8 mouse cellular contexts compared by ENCODE assay signal in genomic region chr19:40401213-40401612, GRCm38 (mm10).
A peak's percentile ranks its signal among the peaks of the same experiment; 100 is the strongest.
DNase-seq lines count a peak whose midpoint lies in the region; ATAC-seq and TF ChIP-seq lines count a peak whose summit lies in the region.

No protein-coding gene starts in this region.

- no peaks in the 10 kb centered on the region for H3K79me2 ChIP-seq in CH12.LX (replicated peaks; ENCODE audit: control insufficient read depth, extremely low read depth, insufficient read depth, poor library complexity, severe bottlenecking)

- H3K36me3 ChIP-seq in heart, embryonic 11.5 days (ENCODE audit: control insufficient read depth, insufficient read depth, low read length), result 0 out of 2 replicates have a peak, but pooled peaks cover 2% of the 10 kb centered on the region
- peaks cover 0 to 15% of the 10 kb centered on the region in 2 experiments for H3K36me3 ChIP-seq in CH12.LX (replicated peaks in 1 of 2; ENCODE audit: control insufficient read depth in 1 of 2, insufficient read depth in 1 of 2, low read length in 1 of 2)
- peaks cover 7% of the 10 kb centered on the region; the same call in 1 of the 2 replicates for H3K36me3 ChIP-seq in heart, embryonic 16.5 days (ENCODE audit: control insufficient read depth, insufficient read depth)
- peaks cover 6% of the 10 kb centered on the region for H3K36me3 ChIP-seq in hindbrain, embryonic 14.5 days (replicated peaks; ENCODE audit: control insufficient read depth, insufficient read depth)

- H3K9me3 ChIP-seq in heart, embryonic 11.5 days (replicated peaks; ENCODE audit: control insufficient read depth, low read length), result no peaks in the 10 kb centered on the region
- no peaks in the 10 kb centered on the region for H3K9me3 ChIP-seq in CH12.LX (replicated peaks; ENCODE audit: low read length)
- H3K9me3 ChIP-seq in heart, embryonic 16.5 days (replicated peaks; ENCODE audit: control insufficient read depth, low read length), result no peaks in the 10 kb centered on the region
- H3K9me3 ChIP-seq in hindbrain, embryonic 14.5 days (ENCODE audit: control insufficient read depth, low read length), result no peaks in the 10 kb centered on the region

- H3K9ac ChIP-seq in heart, embryonic 11.5 days (ENCODE audit: low read depth, low read length), result no peak overlapping the region
- H3K9ac ChIP-seq in CH12.LX (ENCODE audit: insufficient read depth, low read depth), result peak overlapping the region; percentile 21; the same call in 1 of the 2 replicates
- H3K9ac ChIP-seq in heart, embryonic 16.5 days (ENCODE audit: low read length), result 0 out of 2 replicates have a peak overlapping the region, but pooled peaks have one; percentile 38
- no peak overlapping the region for H3K9ac ChIP-seq in hindbrain, embryonic 14.5 days

- in situ Hi-C loops in CH12.LX (cut with MboI; ENCODE audit: low pct_ligation_motif_present, low pct_unique_long_range_greater_than_20kb, low sequenced_read_pairs), result no loop called here

- ATAC-seq in heart, embryonic 11.5 days (replicated peaks; ENCODE audit: insufficient number of reproducible peaks, low FRiP score, low TSS enrichment), result 0 out of 2 replicates have a peak, but pooled peaks have one; percentile 29
- peak; percentile 72 for ATAC-seq in heart, embryonic 16.5 days (replicated peaks; ENCODE audit: extremely low read depth, insufficient read depth, low FRiP score)
- ATAC-seq in hindbrain, embryonic 14.5 days (ENCODE audit: low FRiP score), result no peak

- DNase-seq in heart, postnatal 25 days (ENCODE audit: low spot score), result no peak
- DNase-seq in CH12.LX (ENCODE audit: extremely low read depth), result peak; percentile 10
- DNase-seq in lung, postnatal 25 days (ENCODE audit: low spot score), result peak; percentile 61
- DNase-seq in cerebellum, postnatal 4 days (ENCODE audit: low spot score in 2 of 2), result no peak
- no peak for DNase-seq in hindbrain, embryonic 14.5 days (ENCODE audit: low spot score)
- DNase-seq in gastrocnemius, postnatal 4 days (ENCODE audit: low spot score in 2 of 2), result no peak

- no peak for TF ChIP-seq CTCF in CH12.LX (conservative IDR thresholded peaks at IDR 0.05 in 1 of 2, IDR thresholded peaks at IDR 0.05 in 1 of 2; ENCODE audit: low read depth in 2 of 2, low read length in 2 of 2)

- no peak for TF ChIP-seq EP300 in CH12.LX (IDR thresholded peaks at IDR 0.05; ENCODE audit: low read length)

- intact Hi-C loops in heart, postnatal 25 days (cut with DNase I), result no loop called here

- TF ChIP-seq POLR2A in CH12.LX (IDR thresholded peaks at IDR 0.05; ENCODE audit: low read depth, low read length), result no peak

- dilution Hi-C loops in CH12.LX (cut with MboI; ENCODE audit: extremely low pct_ligation_motif_present, extremely low pct_unique_long_range_greater_than_20kb, low sequenced_read_pairs), result no loop called here

- H3K4me1 ChIP-seq in heart, embryonic 11.5 days (ENCODE audit: control insufficient read depth, insufficient read depth, low read length), result peaks cover 33% of the 10 kb centered on the region
- peaks cover 16 to 29% of the 10 kb centered on the region in 2 experiments for H3K4me1 ChIP-seq in CH12.LX (ENCODE audit: control insufficient read depth in 1 of 2, insufficient read depth in 2 of 2)
- H3K4me1 ChIP-seq in heart, embryonic 16.5 days (ENCODE audit: control insufficient read depth, insufficient read depth, low read length), result peaks cover 38% of the 10 kb centered on the region
- no peaks in the 10 kb centered on the region for H3K4me1 ChIP-seq in hindbrain, embryonic 14.5 days (replicated peaks; ENCODE audit: control insufficient read depth, insufficient read depth, low read length)

- no peaks in the 10 kb centered on the region for H3K27me3 ChIP-seq in heart, embryonic 11.5 days (ENCODE audit: control insufficient read depth, insufficient read depth, low read length)
- H3K27me3 ChIP-seq in CH12.LX (replicated peaks), result no peaks in the 10 kb centered on the region
- H3K27me3 ChIP-seq in heart, embryonic 16.5 days (ENCODE audit: control insufficient read depth, insufficient read depth, low read length), result no peaks in the 10 kb centered on the region
- H3K27me3 ChIP-seq in hindbrain, embryonic 14.5 days (ENCODE audit: control insufficient read depth, insufficient read depth, low read length), result no peaks in the 10 kb centered on the region

- no peak for TF ChIP-seq RAD21 in CH12.LX (IDR thresholded peaks at IDR 0.05; ENCODE audit: low read depth, low read length)

- H3K4me2 ChIP-seq in heart, embryonic 11.5 days, result no peak overlapping the region
- no peak overlapping the region for H3K4me2 ChIP-seq in CH12.LX (ENCODE audit: insufficient read depth, low read depth, poor library complexity, severe bottlenecking)
- no peak overlapping the region for H3K4me2 ChIP-seq in heart, embryonic 16.5 days (ENCODE audit: low read depth, low read length)
- H3K4me2 ChIP-seq in hindbrain, embryonic 14.5 days (replicated peaks), result no peak overlapping the region

- WGBS in heart, embryonic 11.5 days (ENCODE audit: insufficient replicate concordance), result 57% methylated on average over 7 of the region's 7 CpGs
- 23% methylated on average over 7 of the region's 7 CpGs for WGBS in heart, embryonic 16.5 days
- WGBS in hindbrain, embryonic 14.5 days, result 80% methylated on average over 7 of the region's 7 CpGs

- no peak overlapping the region for H3K27ac ChIP-seq in heart, embryonic 11.5 days (ENCODE audit: low read depth, low read length)
- no peak overlapping the region for H3K27ac ChIP-seq in CH12.LX (ENCODE audit: insufficient read depth, low read depth)
- peak overlapping the region; percentile 71 for H3K27ac ChIP-seq in heart, embryonic 16.5 days (ENCODE audit: low read length)
- no peak overlapping the region for H3K27ac ChIP-seq in hindbrain, embryonic 14.5 days

- H3K4me3 ChIP-seq in heart, embryonic 11.5 days (ENCODE audit: low read depth, low read length), result no peak overlapping the region
- H3K4me3 ChIP-seq in CH12.LX (replicated peaks in 1 of 3; ENCODE audit: low read depth in 2 of 3, low read length in 2 of 3, poor library complexity in 1 of 3), result no peak overlapping the region
- no peak overlapping the region for H3K4me3 ChIP-seq in heart, embryonic 16.5 days (ENCODE audit: low read length)
- no peak overlapping the region for H3K4me3 ChIP-seq in hindbrain, embryonic 14.5 days (replicated peaks; ENCODE audit: low read length)

TF ChIP-seq in CH12.LX, 34 proteins besides CTCF, POLR2A, EP300 and RAD21:
- TF ChIP-seq MAFK (IDR thresholded peaks at IDR 0.05; ENCODE audit: insufficient replicate concordance, low read length), result no peak
- TF ChIP-seq BHLHE40 (IDR thresholded peaks at IDR 0.05; ENCODE audit: low read depth, low read length), result peak; percentile 51; the same call in 1 of the 2 replicates
- TF ChIP-seq MAX (IDR thresholded peaks at IDR 0.05; ENCODE audit: low read length), result no peak
- TF ChIP-seq IRF4 (IDR thresholded peaks at IDR 0.05; ENCODE audit: low read depth, low read length), result no peak

Comparison
In these comparisons a context has a peak if more than half of its experiments do, and no peak if none do; other contexts are left out.
1. H3K9ac ChIP-seq: peak in CH12.LX (single experiment) and heart, embryonic 16.5 days (single experiment); none in heart, embryonic 11.5 days (single experiment) and hindbrain, embryonic 14.5 days (single experiment).
2. DNase-seq: peak in CH12.LX (single experiment) and lung, postnatal 25 days (single experiment); none in heart, postnatal 25 days (single experiment), cerebellum, postnatal 4 days (0 of 2), hindbrain, embryonic 14.5 days (single experiment) and gastrocnemius, postnatal 4 days (0 of 2).